Mouse (Mus musculus) forebrain, postnatal 0 days (tissue): Measurements from ENCODE around the gene Ciao2a. TPM values are rescaled to one million over a fixed set of nuclear protein-coding genes. Genes with fewer than 3 reads are reported as not detected.

ENCODE experiments used
- ATAC-seq: fragments of 200-750 bp; cut with Nextera tagmentation; 2 replicates; pipeline ENCODE4 v1.8.0; 2017; ENCODE audit warnings: mild to moderate bottlenecking, moderate library complexity
- DNase-seq: peaks from one replicate; pipeline ENCODE4 v3.0.0-alpha.2; 2015
- H3K27ac ChIP-seq: fragments of 300-500 bp; sonication (generic); 2 replicates; pipeline ENCODE4 v1.5.1; 2014; ENCODE audit warnings: low read depth, mild to moderate bottlenecking, antibody characterized with exemption, low read length, moderate library complexity, mixed read lengths
- H3K27me3 ChIP-seq: fragments of 300-500 bp; sonication (generic); 2 replicates; pipeline ENCODE4 v1.6.1; 2014; ENCODE audit warnings: mild to moderate bottlenecking, low read length, mixed read lengths; ENCODE audit not compliant: insufficient read depth
- H3K36me3 ChIP-seq: fragments of 300-500 bp; sonication (generic); 2 replicates; pipeline ENCODE4 v1.6.1; 2014; ENCODE audit warnings: mild to moderate bottlenecking, moderate library complexity; ENCODE audit not compliant: insufficient read depth
- H3K4me1 ChIP-seq: fragments of 300-500 bp; sonication (generic); 2 replicates; pipeline ENCODE4 v1.6.1; 2014; ENCODE audit warnings: antibody characterized with exemption; ENCODE audit not compliant: insufficient read depth
- H3K4me2 ChIP-seq: fragments of 300-500 bp; sonication (generic); 2 replicates; pipeline ENCODE4 v1.6.1; 2014; ENCODE audit warnings: low read depth, mild to moderate bottlenecking, moderate library complexity
- H3K4me3 ChIP-seq: fragments of 300-500 bp; sonication (generic); 2 replicates; pipeline ENCODE4 v1.5.1; 2014; ENCODE audit warnings: low read depth, low read length, mixed read lengths
- H3K9ac ChIP-seq: fragments of 300-500 bp; sonication (generic); 2 replicates; pipeline ENCODE4 v1.6.1; 2014; ENCODE audit warnings: mild to moderate bottlenecking
- H3K9me3 ChIP-seq: fragments of 300-500 bp; sonication (generic); 2 replicates; pipeline ENCODE4 v1.6.1; 2016; ENCODE audit warnings: low read length
- CTCF ChIP-seq: sonication (generic); IDR thresholded peaks from 2 replicates; pipeline ENCODE4 v1.5.1; 2016; ENCODE audit warnings: antibody characterized with exemption, control low read depth, low read depth
- WGBS: fragments of 180-500 bp; shearing (Covaris S2); extraction: QIAGEN DNeasy Blood & Tissue Kit; methylation state at CpG from one replicate; pipeline ENCODE4 v1.1.7; 2014; 5-methylcytosine and 5-hydroxymethylcytosine counted together
- polyA plus RNA-seq: library from polyadenylated mRNA; unstranded; fragments of >200 nt; fragmentation: Nextera tagmentation; extraction: Ambion mirVana; gene quantifications from 2 replicates; pipeline ENCODE4 v1.2.1, GENCODE M21; 2015
- total RNA-seq: library from RNA; depleted of rRNA; stranded (reverse); fragments of >200 nt; gene quantifications from 2 replicates; pipeline ENCODE4 v1.2.3, GENCODE M21; 2014

Gene Ciao2a
- total and polyA plus RNA-seq, 2 experiments from 2014 or later = 33.0 to 67.7 TPM

- Histone ChIP-seq H3K9ac (no peak overlapping the region), H3K4me1 (no peaks in the 10 kb centered on the region), H3K36me3 (no peaks in the 10 kb centered on the region), H3K4me2 (no peak overlapping the region), H3K9me3 (no peaks in the 10 kb centered on the region), H3K27me3 (no peaks in the 10 kb centered on the region), H3K4me3 (no peak overlapping the region), H3K27ac (no peak overlapping the region)
- no peak for DNase-seq
- ATAC-seq = no peak
- WGBS = 96% methylated on average over 5 of the region's 5 CpGs
- no peak for TF ChIP-seq CTCF
These were observed 47.0 kb downstream of the Ciao2a start for GRCm38 (mm10) chr9:66173316-66173855.

- Histone ChIP-seq H3K36me3 (no peaks in the 10 kb centered on the region), H3K9ac (no peak overlapping the region), H3K27ac (no peak overlapping the region), H3K4me2 (no peak overlapping the region), H3K9me3 (no peaks in the 10 kb centered on the region), H3K4me1 (no peaks in the 10 kb centered on the region), H3K4me3 (no peak overlapping the region), H3K27me3 (no peaks in the 10 kb centered on the region)
- ATAC-seq (no peak), DNase-seq (no peak)
- TF ChIP-seq CTCF = no peak
- WGBS = 88% methylated on average over 3 of the region's 3 CpGs
These were observed 48.6 kb downstream of the Ciao2a start for GRCm38 (mm10) chr9:66174985-66175384.

- DNase-seq (no peak), ATAC-seq (no peak)
- Histone ChIP-seq H3K4me3 (no peak overlapping the region), H3K36me3 (no peaks in the 10 kb centered on the region), H3K27me3 (no peaks in the 10 kb centered on the region), H3K4me2 (no peak overlapping the region), H3K9me3 (no peaks in the 10 kb centered on the region), H3K27ac (no peak overlapping the region), H3K9ac (no peak overlapping the region), H3K4me1 (no peaks in the 10 kb centered on the region)
- 11% methylated on average over 1 of the region's 1 CpGs for WGBS
- no peak for TF ChIP-seq CTCF
These were observed 51.6 kb downstream of the Ciao2a start for GRCm38 (mm10) chr9:66177975-66178374.

- 82% methylated on average over 6 of the region's 6 CpGs for WGBS
- no peak overlapping the region for H3K4me2 ChIP-seq
- H3K4me1 ChIP-seq = no peaks in the 10 kb centered on the region
- H3K9me3 ChIP-seq = no peaks in the 10 kb centered on the region
- no peaks in the 10 kb centered on the region for H3K27me3 ChIP-seq
- no peaks in the 10 kb centered on the region for H3K36me3 ChIP-seq
- H3K4me3 ChIP-seq = no peak overlapping the region
- ATAC-seq (no peak), DNase-seq (no peak)
- no peak overlapping the region for H3K27ac ChIP-seq
- TF ChIP-seq CTCF = no peak
- H3K9ac ChIP-seq = no peak overlapping the region
These were observed 53.4 kb downstream of the Ciao2a start for GRCm38 (mm10) chr9:66179795-66180194.

GRCm38 (mm10) chr9:66181126-66181825 lies 54.9 kb downstream of the Ciao2a start:
- TF ChIP-seq CTCF = no peak
- Histone ChIP-seq H3K4me2 (no peak overlapping the region), H3K4me1 (no peaks in the 10 kb centered on the region)

GRCm38 (mm10) chr9:66181826-66182678 lies 55.6 kb downstream of the Ciao2a start:
- no peak for TF ChIP-seq CTCF

More at GRCm38 (mm10) chr9:66181126-66181825, 54.9 kb downstream of the Ciao2a start:
- Histone ChIP-seq H3K27ac (no peak overlapping the region), H3K4me3 (no peak overlapping the region), H3K27me3 (no peaks in the 10 kb centered on the region), H3K9ac (no peak overlapping the region), H3K9me3 (no peaks in the 10 kb centered on the region), H3K36me3 (no peaks in the 10 kb centered on the region)
- ATAC-seq = no peak
- 83% methylated on average over 4 of the region's 4 CpGs for WGBS
- no peak for DNase-seq

GRCm38 (mm10) chr9:66182679-66182993 lies 56.2 kb downstream of the Ciao2a start:
- Histone ChIP-seq H3K4me3 (no peak overlapping the region), H3K36me3 (no peaks in the 10 kb centered on the region), H3K4me2 (no peak overlapping the region), H3K27ac (no peak overlapping the region), H3K4me1 (no peaks in the 10 kb centered on the region), H3K9ac (no peak overlapping the region), H3K27me3 (no peaks in the 10 kb centered on the region), H3K9me3 (no peaks in the 10 kb centered on the region)
- no peak for DNase-seq
- TF ChIP-seq CTCF = no peak
- 79% methylated on average over 3 of the region's 3 CpGs for WGBS
- ATAC-seq = no peak

More at GRCm38 (mm10) chr9:66181826-66182678, 55.6 kb downstream of the Ciao2a start:
- H3K27ac ChIP-seq = no peak overlapping the region
- 72% methylated on average over 11 of the region's 11 CpGs for WGBS
- no peak for ATAC-seq
- DNase-seq = no peak
- no peaks in the 10 kb centered on the region for H3K27me3 ChIP-seq
- no peak overlapping the region for H3K9ac ChIP-seq
- H3K9me3 ChIP-seq = no peaks in the 10 kb centered on the region
- no peak overlapping the region for H3K4me3 ChIP-seq
- H3K4me2 ChIP-seq = no peak overlapping the region
- no peaks in the 10 kb centered on the region for H3K4me1 ChIP-seq
- no peaks in the 10 kb centered on the region for H3K36me3 ChIP-seq
